Mouse (Mus musculus): Measurements from ENCODE around the gene Cfap77.
"Not testable (repeated sequence)": the region's sequence is repeated elsewhere in the genome, so short reads cannot be mapped to it uniquely, and the experiment has no call there.

Gene Cfap77

GRCm38 (mm10) chr2:29054991-29055390 lies at the start of gene Cfap77:
Gene Cfap77, minus strand, starts transcription at chr2:29055066.
- DNase-seq (ENCODE audit: extremely low spot score) = peak; percentile 79

DNA sequence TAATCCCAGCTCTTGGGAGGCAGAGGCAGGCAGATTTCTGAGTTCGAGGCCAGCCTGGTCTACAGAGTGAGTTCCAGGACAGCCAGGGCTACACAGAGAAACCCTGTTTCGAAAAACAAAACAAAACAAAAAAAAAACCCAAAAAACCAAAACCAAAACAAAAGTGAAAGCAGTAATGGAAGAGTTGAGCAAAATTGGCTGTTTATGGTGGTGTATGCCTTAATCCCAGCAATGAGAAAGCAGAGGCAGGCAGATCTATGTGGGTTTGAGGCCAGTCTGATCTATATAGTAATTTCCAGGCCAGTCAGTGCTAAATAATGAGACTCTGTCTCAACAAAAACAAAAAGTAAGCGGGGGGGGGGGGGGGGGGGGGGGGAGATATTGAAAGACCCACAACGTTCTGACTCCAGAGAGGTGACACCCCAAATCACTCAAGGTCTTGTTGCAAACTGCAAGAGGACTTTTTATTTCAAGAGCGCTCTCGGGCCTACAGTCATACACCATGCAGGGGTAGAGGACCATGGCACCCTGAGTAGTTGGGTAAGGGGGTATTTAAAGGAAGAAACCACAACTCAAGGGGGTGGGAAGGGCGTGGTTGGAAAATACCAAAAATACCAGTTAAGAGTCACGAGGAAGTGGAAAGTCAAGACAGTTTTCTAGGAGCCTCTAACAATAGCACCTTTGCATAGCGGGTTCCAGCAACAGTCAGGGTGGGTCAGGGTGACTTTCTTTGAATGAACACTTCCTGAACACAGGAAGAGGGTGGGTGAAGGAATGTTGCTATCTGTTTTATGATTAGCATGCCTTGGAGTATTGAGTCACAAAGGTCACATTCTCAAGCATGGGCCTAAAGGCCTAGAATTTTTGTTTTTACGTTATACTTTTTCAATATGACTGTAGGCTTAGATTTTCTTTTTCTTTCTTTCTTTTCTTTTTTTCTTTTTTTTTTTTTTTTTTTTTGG lies 47.8 kb upstream of the Cfap77 start:
- DNase-seq (ENCODE audit: extremely low spot score) = not testable (repeated sequence)

GRCm38 (mm10) chr2:29100822-29101534 lies 46.1 kb upstream of the Cfap77 start:
- no peak for DNase-seq (ENCODE audit: extremely low spot score)

DNA sequence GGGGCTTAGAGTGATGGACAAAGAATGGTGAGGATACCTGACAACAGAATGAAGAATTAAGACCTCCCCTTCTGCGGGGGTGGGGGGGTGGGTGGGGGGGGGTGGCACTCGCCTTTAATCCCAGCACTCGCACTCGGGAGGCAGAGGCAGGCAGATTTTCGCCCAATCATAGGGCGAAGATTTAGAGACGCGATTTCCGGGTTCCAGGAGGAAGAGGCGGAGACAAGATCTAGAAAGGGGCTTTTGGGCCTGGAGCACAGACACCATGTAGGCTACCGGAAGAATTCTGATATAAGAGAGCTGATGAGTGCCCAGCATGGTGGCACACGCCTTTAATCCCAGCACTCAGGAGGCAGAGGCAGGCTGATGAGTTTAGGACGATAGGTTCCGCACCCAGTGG lies 44.8 kb upstream of the Cfap77 start:
- DNase-seq (ENCODE audit: extremely low spot score) = no peak

DNA sequence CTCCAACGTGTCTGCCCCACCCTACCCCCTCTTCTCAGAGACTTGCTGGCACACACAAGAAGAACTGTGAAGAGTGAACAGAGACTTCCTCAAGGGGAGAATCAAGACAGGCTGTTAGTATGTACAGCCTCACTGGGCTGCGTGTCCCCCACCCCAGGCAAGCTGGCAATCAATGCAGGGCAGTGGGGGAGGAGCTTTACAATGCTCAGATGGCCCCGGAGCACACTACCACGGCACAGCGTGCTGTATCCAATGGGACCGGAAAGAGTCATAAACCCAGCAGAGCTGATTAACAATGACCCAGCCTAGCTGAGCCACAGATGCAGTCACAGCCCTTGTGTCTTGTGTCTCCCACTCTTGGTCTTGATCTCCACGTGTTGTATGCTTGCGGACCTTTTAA lies 43.9 kb upstream of the Cfap77 start:
- no peak for DNase-seq (ENCODE audit: extremely low spot score)

- not testable (repeated sequence) for DNase-seq (ENCODE audit: extremely low spot score)
Observed at GRCm38 (mm10) chr2:29097955-29098354, 43.1 kb upstream of the Cfap77 start.

DNA sequence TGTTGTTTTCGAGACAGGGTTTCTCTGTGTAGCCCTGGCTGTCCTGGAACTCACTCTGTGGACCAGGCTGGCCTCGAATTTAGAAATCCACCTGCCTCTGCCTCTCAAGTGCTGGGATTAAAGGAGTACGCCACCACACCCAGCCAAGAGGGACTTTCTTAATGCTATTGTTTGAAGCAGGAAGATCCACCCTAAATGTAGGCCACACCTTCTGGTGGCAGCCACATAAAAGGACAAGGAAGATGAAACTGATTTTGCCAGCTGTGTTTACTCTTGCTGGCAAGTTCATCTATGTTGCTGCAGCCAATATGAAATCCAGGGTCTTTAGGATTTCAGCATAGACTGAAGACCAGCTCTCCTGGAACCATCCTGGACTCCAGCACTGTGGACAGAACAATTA lies 42.6 kb upstream of the Cfap77 start:
- no peak for DNase-seq (ENCODE audit: extremely low spot score)

DNA sequence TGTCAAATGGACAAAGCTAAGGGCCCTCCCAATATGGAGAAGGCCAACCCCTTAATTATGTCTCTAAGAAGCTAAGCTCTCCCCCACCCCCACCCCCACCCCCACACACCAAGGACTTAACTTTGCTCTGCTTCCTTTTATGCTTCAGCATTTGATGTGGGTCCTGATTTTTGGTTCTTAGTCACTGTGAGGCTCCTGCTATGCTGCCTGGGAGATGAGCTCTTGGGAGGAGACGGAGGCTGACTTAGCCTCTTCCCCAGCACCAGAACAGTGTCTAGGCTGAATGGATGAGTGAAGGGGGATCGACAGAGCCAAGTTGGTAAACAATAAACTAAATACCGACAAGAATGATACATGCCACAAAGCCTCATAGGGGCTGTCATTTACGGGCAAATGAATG lies 41.9 kb upstream of the Cfap77 start:
- DNase-seq (ENCODE audit: extremely low spot score) = no peak

DNA sequence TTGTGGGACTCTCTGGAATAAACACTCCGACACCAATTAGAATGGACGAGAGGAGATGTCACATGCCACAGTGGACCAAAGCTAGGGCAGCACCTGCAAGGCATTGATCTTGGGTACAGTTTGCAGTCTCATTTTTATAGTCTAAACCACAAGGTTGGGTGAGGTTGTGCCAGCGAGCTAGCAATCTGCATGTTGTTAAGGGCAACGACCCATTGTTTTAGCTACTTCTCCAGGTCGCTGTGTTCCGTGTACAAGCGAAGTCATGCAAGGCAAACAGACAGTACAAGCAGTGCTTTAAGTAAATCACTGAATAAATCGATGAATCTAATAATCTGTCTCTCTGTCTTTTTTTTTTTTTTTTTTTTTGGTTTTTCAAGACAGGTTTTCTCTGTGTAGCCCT lies 40.8 kb upstream of the Cfap77 start:
- no peak for DNase-seq (ENCODE audit: extremely low spot score)

GRCm38 (mm10) chr2:29089276-29089675 lies 34.4 kb upstream of the Cfap77 start:
- DNase-seq (ENCODE audit: extremely low spot score) = not testable (repeated sequence)

DNA sequence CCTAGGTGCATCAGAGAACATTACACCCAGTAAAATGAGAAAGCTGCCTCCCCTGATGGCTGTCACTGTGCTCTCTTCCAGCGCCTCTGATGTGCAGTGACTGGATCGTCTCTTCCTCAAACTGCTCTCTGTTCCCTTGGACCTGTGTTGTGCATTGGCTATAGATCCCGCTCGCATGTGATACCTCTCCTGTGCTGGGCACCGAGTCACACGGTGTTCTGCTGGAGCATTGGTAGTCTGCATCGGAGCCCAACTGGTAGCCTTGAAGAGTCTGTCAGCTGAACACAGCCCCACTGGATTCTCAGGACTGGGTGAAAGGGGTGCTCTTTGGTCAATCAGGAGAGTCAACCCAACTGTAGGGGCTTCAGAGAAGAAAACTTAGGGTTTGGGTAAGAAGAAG lies 31.2 kb upstream of the Cfap77 start:
- no peak for DNase-seq (ENCODE audit: extremely low spot score)

DNA sequence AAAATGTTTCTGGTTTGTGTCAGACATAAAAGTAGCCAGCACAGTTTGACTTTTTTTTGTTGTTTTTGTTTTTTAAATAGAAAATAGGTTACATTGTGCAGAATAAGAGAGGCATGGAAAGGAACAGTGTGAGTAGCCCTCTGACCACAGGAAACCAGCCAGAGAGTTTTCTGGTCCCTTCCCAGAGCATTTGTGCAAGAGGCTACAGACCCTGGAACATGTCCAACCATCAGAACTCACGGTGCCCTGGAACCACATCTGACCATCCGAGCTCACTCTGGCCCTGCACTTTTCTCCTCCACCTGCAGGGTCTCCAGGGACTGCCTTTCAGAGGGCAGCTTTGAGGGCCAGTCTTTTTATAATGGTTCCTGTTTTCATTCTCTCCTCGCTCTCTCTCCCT lies 27.1 kb upstream of the Cfap77 start:
- no peak for DNase-seq (ENCODE audit: extremely low spot score)

DNA sequence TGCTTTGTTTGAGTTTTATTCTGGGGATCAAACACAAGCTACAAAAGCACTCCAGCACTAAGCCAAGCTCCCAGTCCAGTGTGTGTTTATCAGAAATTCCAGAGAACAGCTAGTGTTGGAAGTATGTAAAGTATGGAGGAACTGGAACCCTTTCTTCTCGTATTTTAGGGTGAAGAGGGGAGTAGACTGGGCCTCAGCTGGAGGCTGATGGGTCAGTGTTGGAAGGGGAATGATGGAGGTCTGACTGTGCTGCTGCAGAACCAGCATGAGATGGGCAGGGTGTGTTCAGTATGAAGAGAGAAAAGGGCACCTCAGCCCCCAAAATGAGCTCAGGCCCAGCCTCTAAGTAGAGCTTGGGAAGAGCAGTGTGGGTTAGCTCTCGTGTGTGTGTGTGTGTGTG lies 21.4 kb upstream of the Cfap77 start:
- no peak for DNase-seq (ENCODE audit: extremely low spot score)

DNA sequence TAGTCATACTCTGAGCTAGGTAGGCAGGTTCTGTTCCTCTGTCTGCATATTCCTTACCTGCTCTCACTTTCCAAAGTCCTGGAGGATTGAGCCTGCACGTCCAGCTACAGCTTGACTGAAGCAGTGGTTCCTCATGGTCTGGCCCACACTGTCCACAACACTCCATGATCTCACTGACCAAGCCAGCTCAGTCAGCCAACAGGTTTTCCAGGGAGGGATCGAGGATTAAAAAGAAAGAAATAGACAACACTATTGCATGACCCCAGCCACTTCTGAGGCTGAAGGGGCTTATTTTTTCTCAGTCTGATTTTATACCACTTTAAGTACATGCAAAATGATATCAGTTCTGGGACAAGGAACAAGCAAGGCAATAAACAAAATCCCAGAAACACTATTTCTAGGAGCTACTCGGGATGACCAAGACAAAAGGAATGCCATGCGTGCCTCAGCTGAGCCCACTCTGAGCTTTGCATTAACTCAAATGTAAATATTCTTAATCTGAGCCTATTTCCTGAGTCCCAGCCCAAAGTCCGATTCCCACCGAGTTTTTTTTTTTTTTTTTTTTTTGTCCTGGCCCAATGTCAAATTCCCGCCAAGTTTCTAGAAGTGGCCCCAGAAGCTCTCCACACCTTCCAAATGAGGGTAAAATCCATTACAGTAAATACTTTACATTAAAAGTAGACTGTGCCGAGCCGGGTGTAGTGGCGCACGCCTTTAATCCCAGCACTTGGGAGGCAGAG lies 20.6 kb upstream of the Cfap77 start:
- no peak for DNase-seq (ENCODE audit: extremely low spot score)

DNA sequence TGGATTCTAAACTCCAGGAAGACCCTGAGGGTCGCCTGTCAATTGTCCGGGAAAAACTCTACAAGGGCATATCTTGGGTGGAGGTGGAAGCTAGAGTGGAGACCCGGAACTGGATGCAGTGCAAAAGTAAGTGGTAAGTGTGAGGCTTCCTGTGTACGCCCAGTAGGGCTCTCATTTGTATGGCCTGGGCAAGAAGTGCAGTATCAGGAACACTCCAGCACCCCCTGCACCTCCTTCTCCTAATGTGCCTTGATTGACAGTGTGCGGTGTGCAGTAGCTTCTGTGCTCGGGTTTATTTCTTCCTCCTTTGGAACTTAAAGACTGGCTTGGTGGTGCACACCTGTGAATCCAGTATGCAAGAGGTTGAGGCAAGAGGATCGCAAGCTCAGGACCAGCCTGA lies 19.8 kb upstream of the Cfap77 start:
- DNase-seq (ENCODE audit: extremely low spot score) = no peak

GRCm38 (mm10) chr2:29066410-29066809 lies 11.5 kb upstream of the Cfap77 start:
- DNase-seq (ENCODE audit: extremely low spot score) = peak; percentile 20

DNA sequence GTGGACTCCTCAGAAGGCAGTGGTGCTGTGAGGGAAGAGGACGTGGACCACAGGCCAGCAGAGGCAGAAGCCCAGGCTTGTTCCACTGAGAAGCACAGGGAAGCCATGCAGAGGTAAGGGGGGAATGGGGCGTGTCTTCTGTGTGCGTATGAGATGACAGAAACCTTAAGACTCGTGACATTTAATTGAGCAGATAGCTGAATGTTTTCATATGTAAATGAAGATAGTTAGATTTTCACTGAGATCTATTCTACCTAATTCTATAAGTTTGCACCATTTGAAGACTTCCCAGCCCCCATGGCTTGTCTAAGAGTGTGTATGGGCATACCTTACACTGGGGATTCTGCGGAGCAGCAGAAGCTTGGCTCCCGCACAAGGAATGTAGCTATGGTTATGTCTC lies 10.9 kb upstream of the Cfap77 start:
- DNase-seq (ENCODE audit: extremely low spot score) = no peak

GRCm38 (mm10) chr2:29060135-29060597 lies 5.3 kb upstream of the Cfap77 start, which contains the start of gene Ttf1:
Gene Ttf1, plus strand, starts transcription at chr2:29060262.
- peak; percentile 92 for DNase-seq (ENCODE audit: extremely low spot score)

DNA sequence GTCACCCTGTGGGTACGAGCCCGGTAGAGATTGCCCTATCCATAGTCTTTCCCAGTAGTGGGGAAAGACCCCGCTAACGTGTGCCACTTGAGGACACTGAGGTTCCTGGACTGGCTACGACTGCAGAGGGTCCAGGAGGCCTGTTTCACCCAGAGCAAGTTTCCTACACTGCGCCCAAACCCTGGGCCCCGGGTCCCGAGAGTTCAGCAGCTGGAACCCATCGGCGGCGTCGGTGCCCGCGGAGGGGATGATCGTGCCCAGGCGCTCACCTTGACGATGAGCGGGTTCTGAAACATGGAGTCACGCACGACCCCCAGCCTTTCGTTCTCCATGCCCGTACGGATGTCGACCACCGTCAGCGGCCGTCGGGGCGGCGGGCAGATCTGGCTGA lies 326 bp downstream of the Cfap77 start:
- no peak for DNase-seq (ENCODE audit: extremely low spot score)

DNA sequence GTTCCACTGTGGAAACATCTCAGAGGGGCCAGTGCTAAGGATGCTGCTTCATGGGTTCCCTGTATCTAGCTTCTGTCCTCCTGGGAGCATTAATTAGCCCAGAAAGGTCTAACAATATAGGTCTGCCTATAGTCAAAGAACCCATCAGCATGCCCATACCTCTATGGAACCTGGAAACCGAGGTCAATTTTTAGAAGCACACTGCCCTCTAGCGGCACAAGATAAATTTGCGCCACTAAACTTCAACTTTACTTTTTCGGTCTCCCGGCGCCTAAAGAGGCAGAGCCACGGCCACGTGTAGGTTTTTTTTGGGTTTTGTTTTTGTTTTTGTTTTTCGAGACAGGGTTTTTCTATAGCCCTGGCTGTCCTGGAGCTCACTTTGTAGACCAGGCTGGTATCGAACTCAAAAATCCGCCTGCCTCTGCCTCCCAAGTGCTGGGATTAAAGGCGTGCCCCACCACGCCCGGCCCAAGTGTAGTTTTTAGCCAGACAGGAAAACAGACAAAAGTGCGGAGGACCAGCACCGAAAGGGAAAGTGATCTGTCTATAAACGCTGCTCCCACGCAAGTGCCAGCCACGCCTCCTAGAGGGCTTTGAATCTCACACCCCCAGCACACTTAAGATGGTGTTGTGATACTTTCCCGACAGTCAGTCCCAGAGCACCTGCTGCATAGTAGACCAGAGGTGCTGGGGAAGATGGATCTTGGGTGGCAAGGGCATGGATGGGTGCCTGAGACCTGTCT lies 893 bp downstream of the Cfap77 start:
- DNase-seq (ENCODE audit: extremely low spot score) = peak; percentile 76

DNA sequence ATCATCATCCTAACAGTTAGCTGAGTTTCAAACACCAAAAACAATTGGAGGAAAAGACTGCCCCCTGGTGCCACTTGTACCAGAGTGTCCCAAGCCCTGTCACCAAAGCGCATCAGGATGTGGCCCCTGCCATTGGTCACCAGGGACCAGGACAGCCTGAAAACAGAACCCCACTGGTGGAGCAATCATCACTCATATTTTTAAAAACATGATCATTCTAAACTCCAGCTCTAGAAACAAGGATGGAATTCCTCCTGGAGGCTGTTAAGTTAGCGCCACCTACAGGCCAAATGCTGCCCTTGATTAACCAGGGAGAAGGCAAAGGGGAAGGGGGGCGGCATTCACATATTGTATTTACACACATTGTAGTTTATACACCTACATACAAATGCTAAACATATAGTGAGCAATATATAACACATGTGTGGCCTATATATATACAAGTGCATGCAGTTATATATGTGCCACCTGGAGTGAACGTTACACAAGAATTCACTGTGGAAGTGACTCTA lies 1.9 kb downstream of the Cfap77 start:
- peak; percentile 71 for DNase-seq (ENCODE audit: extremely low spot score)
